Mouse (Mus musculus): ENCODE measurements around the gene Ell2. TPM values are rescaled to one million over a fixed set of nuclear protein-coding genes. Genes with fewer than 3 reads are reported as not detected.

The Ell2 gene
- polyA plus RNA-seq, 1 experiment from 2014 or later = 1.8 TPM

GRCm38 (mm10) chr13:75754398-75754797, 47.8 kb downstream of the Ell2 start:
- 84% methylated on average over 5 of the region's 5 CpGs for WGBS
- Histone ChIP-seq H3K4me1 (ENCODE audit: control insufficient read depth, insufficient read depth, low read depth, low read length) (no peaks in the 10 kb centered on the region), H3K4me2 (ENCODE audit: low read length) (no peak overlapping the region), H3K27ac (ENCODE audit: low read depth, low read length) (no peak overlapping the region), H3K36me3 (ENCODE audit: control insufficient read depth, insufficient read depth, low read length) (no peaks in the 10 kb centered on the region), H3K27me3 (replicated peaks; ENCODE audit: control insufficient read depth, insufficient read depth, low read length) (no peaks in the 10 kb centered on the region), H3K4me3 (ENCODE audit: low read length) (no peak overlapping the region), H3K9ac (ENCODE audit: low read depth, low read length) (no peak overlapping the region), H3K9me3 (ENCODE audit: control insufficient read depth, low read length) (no peaks in the 10 kb centered on the region)
- ATAC-seq = no peak

- no peak overlapping the region for H3K4me3 ChIP-seq (ENCODE audit: low read length)
- no peak for ATAC-seq
- H3K9ac ChIP-seq (ENCODE audit: low read depth, low read length) = no peak overlapping the region
- no peaks in the 10 kb centered on the region for H3K9me3 ChIP-seq (ENCODE audit: control insufficient read depth, low read length)
- WGBS = 96% methylated on average over 4 of the region's 4 CpGs
- H3K27me3 ChIP-seq (replicated peaks; ENCODE audit: control insufficient read depth, insufficient read depth, low read length) = no peaks in the 10 kb centered on the region
- no peak overlapping the region for H3K4me2 ChIP-seq (ENCODE audit: low read length)
- no peaks in the 10 kb centered on the region for H3K4me1 ChIP-seq (ENCODE audit: control insufficient read depth, insufficient read depth, low read depth, low read length)
- H3K36me3 ChIP-seq (ENCODE audit: control insufficient read depth, insufficient read depth, low read length) = no peaks in the 10 kb centered on the region
- no peak overlapping the region for H3K27ac ChIP-seq (ENCODE audit: low read depth, low read length)
These were observed 54.4 kb downstream of the Ell2 start for GRCm38 (mm10) chr13:75760859-75761548.

GRCm38 (mm10) chr13:75762759-75763158, 56.2 kb downstream of the Ell2 start:
- WGBS = 92% methylated on average over 4 of the region's 4 CpGs
- Histone ChIP-seq H3K36me3 (ENCODE audit: control insufficient read depth, insufficient read depth, low read length) (no peaks in the 10 kb centered on the region), H3K27ac (ENCODE audit: low read depth, low read length) (no peak overlapping the region), H3K4me1 (ENCODE audit: control insufficient read depth, insufficient read depth, low read depth, low read length) (no peaks in the 10 kb centered on the region), H3K9ac (ENCODE audit: low read depth, low read length) (no peak overlapping the region), H3K4me3 (ENCODE audit: low read length) (no peak overlapping the region), H3K4me2 (ENCODE audit: low read length) (no peak overlapping the region), H3K9me3 (ENCODE audit: control insufficient read depth, low read length) (no peaks in the 10 kb centered on the region), H3K27me3 (replicated peaks; ENCODE audit: control insufficient read depth, insufficient read depth, low read length) (no peaks in the 10 kb centered on the region)
- no peak for ATAC-seq

- ATAC-seq = no peak
- WGBS = 72% methylated on average over 3 of the region's 3 CpGs
- no peaks in the 10 kb centered on the region for H3K36me3 ChIP-seq (ENCODE audit: control insufficient read depth, insufficient read depth, low read length)
- no peak overlapping the region for H3K4me2 ChIP-seq (ENCODE audit: low read length)
- H3K27ac ChIP-seq (ENCODE audit: low read depth, low read length) = no peak overlapping the region
- H3K27me3 ChIP-seq (replicated peaks; ENCODE audit: control insufficient read depth, insufficient read depth, low read length) = no peaks in the 10 kb centered on the region
- no peak overlapping the region for H3K4me3 ChIP-seq (ENCODE audit: low read length)
- no peaks in the 10 kb centered on the region for H3K4me1 ChIP-seq (ENCODE audit: control insufficient read depth, insufficient read depth, low read depth, low read length)
- H3K9me3 ChIP-seq (ENCODE audit: control insufficient read depth, low read length) = no peaks in the 10 kb centered on the region
- H3K9ac ChIP-seq (ENCODE audit: low read depth, low read length) = no peak overlapping the region
These were observed 56.7 kb downstream of the Ell2 start for GRCm38 (mm10) chr13:75763280-75763679.

- no peak for ATAC-seq
- Histone ChIP-seq H3K9me3 (ENCODE audit: control insufficient read depth, low read length) (no peaks in the 10 kb centered on the region), H3K4me2 (ENCODE audit: low read length) (no peak overlapping the region), H3K4me1 (ENCODE audit: control insufficient read depth, insufficient read depth, low read depth, low read length) (no peaks in the 10 kb centered on the region), H3K4me3 (ENCODE audit: low read length) (no peak overlapping the region), H3K27ac (ENCODE audit: low read depth, low read length) (no peak overlapping the region), H3K36me3 (ENCODE audit: control insufficient read depth, insufficient read depth, low read length) (no peaks in the 10 kb centered on the region), H3K9ac (ENCODE audit: low read depth, low read length) (no peak overlapping the region), H3K27me3 (replicated peaks; ENCODE audit: control insufficient read depth, insufficient read depth, low read length) (no peaks in the 10 kb centered on the region)
- 21% methylated on average over 1 of the region's 1 CpGs for WGBS
These were observed 59.2 kb downstream of the Ell2 start for GRCm38 (mm10) chr13:75765742-75766141.

DNA sequence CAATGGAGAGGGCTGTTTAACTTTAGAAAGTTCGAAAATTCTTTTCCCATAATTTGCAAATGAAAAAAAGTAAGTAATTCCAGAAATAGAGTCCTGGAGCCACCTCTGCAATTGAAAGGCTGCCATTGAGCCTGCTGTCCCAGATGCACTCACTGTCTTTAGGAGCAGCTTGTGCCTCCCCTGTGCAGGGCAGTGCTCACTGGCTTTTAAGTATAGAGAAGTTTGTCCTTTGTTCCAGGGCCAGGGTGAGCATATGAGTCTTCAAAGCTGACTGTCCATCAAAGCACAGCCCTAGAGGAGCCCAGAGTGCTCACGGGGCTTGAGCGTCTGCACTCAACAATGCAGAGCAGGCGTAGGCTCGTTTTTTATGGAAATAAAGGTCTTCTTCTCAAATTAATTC, 59.7 kb downstream of the Ell2 start:
- no peak overlapping the region for H3K9ac ChIP-seq (ENCODE audit: low read depth, low read length)

GRCm38 (mm10) chr13:75766967-75767366, 60.4 kb downstream of the Ell2 start:
- no peak overlapping the region for H3K9ac ChIP-seq (ENCODE audit: low read depth, low read length)
- no peaks in the 10 kb centered on the region for H3K36me3 ChIP-seq (ENCODE audit: control insufficient read depth, insufficient read depth, low read length)
- H3K4me3 ChIP-seq (ENCODE audit: low read length) = no peak overlapping the region
- no peaks in the 10 kb centered on the region for H3K4me1 ChIP-seq (ENCODE audit: control insufficient read depth, insufficient read depth, low read depth, low read length)
- H3K27me3 ChIP-seq (replicated peaks; ENCODE audit: control insufficient read depth, insufficient read depth, low read length) = no peaks in the 10 kb centered on the region
- H3K27ac ChIP-seq (ENCODE audit: low read depth, low read length) = no peak overlapping the region
- 64% methylated on average over 2 of the region's 2 CpGs for WGBS
- H3K9me3 ChIP-seq (ENCODE audit: control insufficient read depth, low read length) = no peaks in the 10 kb centered on the region
- no peak for ATAC-seq
- no peak overlapping the region for H3K4me2 ChIP-seq (ENCODE audit: low read length)

More for the DNA sequence above, 59.7 kb downstream of the Ell2 start:
- no peak overlapping the region for H3K4me3 ChIP-seq (ENCODE audit: low read length)
- no peaks in the 10 kb centered on the region for H3K9me3 ChIP-seq (ENCODE audit: control insufficient read depth, low read length)
- H3K4me2 ChIP-seq (ENCODE audit: low read length) = no peak overlapping the region
- H3K27me3 ChIP-seq (replicated peaks; ENCODE audit: control insufficient read depth, insufficient read depth, low read length) = no peaks in the 10 kb centered on the region
- no peaks in the 10 kb centered on the region for H3K4me1 ChIP-seq (ENCODE audit: control insufficient read depth, insufficient read depth, low read depth, low read length)
- H3K27ac ChIP-seq (ENCODE audit: low read depth, low read length) = no peak overlapping the region
- H3K36me3 ChIP-seq (ENCODE audit: control insufficient read depth, insufficient read depth, low read length) = no peaks in the 10 kb centered on the region
- ATAC-seq = no peak
- WGBS = 12% methylated on average over 5 of the region's 5 CpGs

DNA sequence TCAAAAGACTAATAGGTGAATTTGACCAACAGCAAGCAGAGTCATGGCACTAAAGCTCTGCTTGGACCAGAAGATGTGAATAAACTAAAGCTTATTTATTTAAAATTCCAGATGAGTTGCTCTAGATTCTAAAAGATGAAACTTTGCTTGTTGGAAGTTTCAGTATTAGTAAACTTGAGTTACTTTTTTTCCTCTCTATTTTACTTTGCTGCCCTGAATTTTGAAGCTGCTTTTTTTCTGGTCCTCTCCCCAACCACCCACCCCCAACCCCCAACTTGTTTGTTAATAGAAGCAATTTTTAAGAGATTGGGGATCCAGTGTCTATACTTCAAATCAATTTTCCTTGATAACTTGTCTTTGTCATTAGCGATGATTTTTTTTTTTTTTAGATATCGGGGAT, 64.2 kb downstream of the Ell2 start:
- Histone ChIP-seq H3K4me1 (ENCODE audit: control insufficient read depth, insufficient read depth, low read depth, low read length) (no peaks in the 10 kb centered on the region), H3K9ac (ENCODE audit: low read depth, low read length) (no peak overlapping the region), H3K4me3 (ENCODE audit: low read length) (no peak overlapping the region), H3K36me3 (ENCODE audit: control insufficient read depth, insufficient read depth, low read length) (no peaks in the 10 kb centered on the region), H3K27me3 (replicated peaks; ENCODE audit: control insufficient read depth, insufficient read depth, low read length) (no peaks in the 10 kb centered on the region), H3K9me3 (ENCODE audit: control insufficient read depth, low read length) (no peaks in the 10 kb centered on the region), H3K27ac (ENCODE audit: low read depth, low read length) (no peak overlapping the region), H3K4me2 (ENCODE audit: low read length) (no peak overlapping the region)
- ATAC-seq = no peak
- 93% methylated on average over 2 of the region's 2 CpGs for WGBS

DNA sequence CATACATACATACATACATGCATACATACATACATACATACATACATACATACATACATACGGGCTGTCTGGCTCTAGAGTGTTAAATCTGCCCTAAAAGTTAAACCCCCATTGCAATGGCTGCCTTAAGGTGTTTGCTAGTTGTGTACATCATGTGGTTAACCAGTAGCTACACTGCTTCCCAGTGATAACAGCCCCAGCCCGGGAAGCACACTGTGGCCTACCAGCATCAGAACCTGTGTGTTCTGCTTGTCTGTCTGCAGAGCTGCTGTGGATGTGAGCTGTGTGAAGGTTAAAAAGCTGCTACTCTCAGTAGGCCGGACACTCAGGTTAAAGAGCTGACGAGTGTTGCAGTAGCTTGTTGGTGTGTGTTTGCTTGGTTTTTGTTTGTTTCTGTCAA, 64.8 kb downstream of the Ell2 start:
- WGBS = 90% methylated on average over 4 of the region's 4 CpGs
- Histone ChIP-seq H3K4me3 (ENCODE audit: low read length) (no peak overlapping the region), H3K36me3 (ENCODE audit: control insufficient read depth, insufficient read depth, low read length) (no peaks in the 10 kb centered on the region), H3K9me3 (ENCODE audit: control insufficient read depth, low read length) (no peaks in the 10 kb centered on the region), H3K27me3 (replicated peaks; ENCODE audit: control insufficient read depth, insufficient read depth, low read length) (no peaks in the 10 kb centered on the region), H3K27ac (ENCODE audit: low read depth, low read length) (no peak overlapping the region), H3K4me1 (ENCODE audit: control insufficient read depth, insufficient read depth, low read depth, low read length) (no peaks in the 10 kb centered on the region), H3K9ac (ENCODE audit: low read depth, low read length) (no peak overlapping the region), H3K4me2 (ENCODE audit: low read length) (no peak overlapping the region)
- no peak for ATAC-seq

Measured in hindbrain, embryonic 16.5 days (tissue).